Mouse (Mus musculus): ENCODE data around the gene Narfl.

DNA sequence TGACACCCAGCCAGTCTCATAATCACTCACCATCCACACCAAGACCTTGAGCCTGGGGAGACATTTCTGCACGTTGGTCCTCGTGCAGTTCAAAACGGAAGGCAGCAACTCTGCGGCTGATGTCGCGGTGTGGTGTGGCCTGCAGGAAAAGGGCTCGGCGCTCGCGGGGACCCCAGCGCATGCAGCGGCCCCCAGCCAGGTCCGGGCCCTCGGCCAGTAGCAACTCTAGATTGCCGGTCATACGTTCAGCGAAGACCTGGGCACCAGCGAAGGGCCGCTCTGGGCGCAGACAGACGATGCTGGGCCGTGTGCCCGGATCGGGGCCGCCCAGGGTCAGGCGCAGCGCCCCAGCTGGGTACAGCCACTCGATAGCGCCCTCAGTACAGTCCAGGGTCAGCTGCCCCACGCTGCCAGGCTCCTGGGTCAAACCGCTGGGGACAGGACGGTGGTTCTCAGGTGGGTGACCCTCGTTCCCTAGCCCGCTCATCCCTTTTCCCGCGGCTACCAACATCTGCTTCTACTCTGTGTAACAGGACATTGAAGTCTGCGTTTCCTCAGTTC, 22.7 kb downstream of the Narfl start:
- TF ChIP-seq CTCF (IDR thresholded peaks at IDR 0.05; ENCODE audit: low read depth) (peak; percentile 11; the same call in 1 of the 2 replicates), EP300 (IDR thresholded peaks at IDR 0.05; ENCODE audit: low read depth) (no peak)
